Mouse (Mus musculus): Measurements from ENCODE around the gene Kif3c.
"Not testable (repeated sequence)": the region's sequence is repeated elsewhere in the genome, so short reads cannot be mapped to it uniquely, and the experiment has no call there.

The Kif3c gene

GRCm38 (mm10) chr12:3370979-3371925, 6.3 kb downstream of the Kif3c start:
- DNase-seq (ENCODE audit: low read depth): no peak

- DNase-seq (ENCODE audit: low read depth): no peak
These were observed 7.1 kb downstream of the Kif3c start for GRCm38 (mm10) chr12:3371991-3372390.

- no peak for DNase-seq (ENCODE audit: low read depth)
These were observed 8.6 kb downstream of the Kif3c start for GRCm38 (mm10) chr12:3373566-3373965.

- no peak for DNase-seq (ENCODE audit: low read depth)
These were observed 9.6 kb downstream of the Kif3c start for GRCm38 (mm10) chr12:3374552-3374951.

- peak; percentile 49 for DNase-seq (ENCODE audit: low read depth)
These were observed 12.3 kb downstream of the Kif3c start for GRCm38 (mm10) chr12:3377190-3377589.

- DNase-seq (ENCODE audit: low read depth): no peak
These were observed 12.8 kb downstream of the Kif3c start for GRCm38 (mm10) chr12:3377755-3378154.

- no peak for DNase-seq (ENCODE audit: low read depth)
These were observed 19.9 kb downstream of the Kif3c start for GRCm38 (mm10) chr12:3384860-3385259.

- DNase-seq (ENCODE audit: low read depth): no peak
These were observed 20.3 kb downstream of the Kif3c start for GRCm38 (mm10) chr12:3385271-3385670.

GRCm38 (mm10) chr12:3385940-3386339, 21.0 kb downstream of the Kif3c start:
- no peak for DNase-seq (ENCODE audit: low read depth)

- DNase-seq (ENCODE audit: low read depth): no peak
These were observed 23.0 kb downstream of the Kif3c start for GRCm38 (mm10) chr12:3387891-3388290.

- no peak for DNase-seq (ENCODE audit: low read depth)
These were observed 24.5 kb downstream of the Kif3c start for GRCm38 (mm10) chr12:3389394-3389793.

- DNase-seq (ENCODE audit: low read depth): no peak
These were observed 25.1 kb downstream of the Kif3c start for GRCm38 (mm10) chr12:3390071-3390470.

GRCm38 (mm10) chr12:3390577-3391262, 25.8 kb downstream of the Kif3c start:
- peak; percentile 80 for DNase-seq (ENCODE audit: low read depth)

- DNase-seq (ENCODE audit: low read depth): no peak
These were observed 26.3 kb downstream of the Kif3c start for GRCm38 (mm10) chr12:3391276-3391675.

GRCm38 (mm10) chr12:3393140-3393539, 28.2 kb downstream of the Kif3c start:
- DNase-seq (ENCODE audit: low read depth): no peak

GRCm38 (mm10) chr12:3396931-3397330, 32.0 kb downstream of the Kif3c start:
- no peak for DNase-seq (ENCODE audit: low read depth)

GRCm38 (mm10) chr12:3405662-3406061, 40.7 kb downstream of the Kif3c start:
- not testable (repeated sequence) for DNase-seq (ENCODE audit: low read depth)

GRCm38 (mm10) chr12:3406585-3406984, 41.7 kb downstream of the Kif3c start:
- DNase-seq (ENCODE audit: low read depth): no peak

- DNase-seq (ENCODE audit: low read depth): no peak
These were observed 50.0 kb downstream of the Kif3c start for GRCm38 (mm10) chr12:3414956-3415355.

- DNase-seq (ENCODE audit: low read depth): no peak
These were observed 53.8 kb downstream of the Kif3c start for GRCm38 (mm10) chr12:3418761-3419160.

- no peak for DNase-seq (ENCODE audit: low read depth)
These were observed 55.6 kb downstream of the Kif3c start for GRCm38 (mm10) chr12:3420519-3420918.

- no peak for DNase-seq (ENCODE audit: low read depth)
These were observed 57.9 kb downstream of the Kif3c start for GRCm38 (mm10) chr12:3422786-3423185.

GRCm38 (mm10) chr12:3424179-3424578, 59.2 kb downstream of the Kif3c start:
- DNase-seq (ENCODE audit: low read depth): no peak

Data from naive thymus-derived CD4-positive, alpha-beta T cell, adult 2 months (primary cell).